Mouse (Mus musculus): Measurements from ENCODE around the gene Olfr1396.

DNA sequence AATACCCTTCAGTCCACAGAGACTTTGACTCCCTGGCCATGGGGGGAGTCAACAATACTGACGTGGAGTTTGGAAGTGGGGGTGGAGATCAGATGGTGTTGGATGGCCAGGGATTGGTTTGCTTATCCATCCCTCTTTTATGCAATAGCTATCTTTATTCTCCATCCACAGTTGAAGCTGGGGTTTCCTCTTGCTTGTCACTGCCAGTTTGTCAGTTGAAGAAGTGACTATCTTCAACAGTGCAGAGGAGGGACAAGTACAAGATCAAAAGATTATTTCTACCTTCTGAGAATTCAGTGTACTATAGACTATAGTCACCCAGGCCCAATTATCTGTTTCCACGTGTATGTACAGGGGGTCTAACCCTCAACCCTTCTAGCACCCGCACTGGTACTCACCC is 30.9 kb downstream of the Olfr1396 start:
- TF ChIP-seq CTCF (IDR thresholded peaks at IDR 0.05; ENCODE audit: control insufficient read depth, insufficient read depth, insufficient replicate concordance, low read depth, low read length) (no peak), POLR2A (IDR thresholded peaks at IDR 0.05; ENCODE audit: control insufficient read depth, low read depth, low read length) (no peak)
